Mouse (Mus musculus) G1E (cell line): ENCODE results near the gene Zbtb32. TPM values are rescaled to one million over a fixed set of nuclear protein-coding genes. Genes with fewer than 3 reads are reported as not detected.

ENCODE experiments used
- ATAC-seq: 2 replicates; pipeline ENCODE4 v1.8.0; 2016; ENCODE audit warnings: mild to moderate bottlenecking; ENCODE audit not compliant: insufficient number of reproducible peaks, poor library complexity, low FRiP score, severe bottlenecking; ENCODE audit errors: extremely low read depth
- DNase-seq: peaks from one replicate; pipeline ENCODE4 v3.0.0; 2012; ENCODE audit warnings: low spot score
- H3K27me3 ChIP-seq: 2 replicates; pipeline ENCODE4 v1.6.1; 2012; ENCODE audit warnings: mild to moderate bottlenecking, low read length, inconsistent platforms; ENCODE audit not compliant: insufficient read depth
- H3K36me3 ChIP-seq: replicated peaks from 2 replicates; pipeline ENCODE3; 2012; ENCODE audit warnings: mild to moderate bottlenecking, inconsistent platforms
- H3K4me1 ChIP-seq: 2 replicates; pipeline ENCODE4 v1.6.1; 2012; ENCODE audit warnings: low read depth, low read length, inconsistent platforms, mixed read lengths; ENCODE audit not compliant: insufficient read depth
- H3K4me3 ChIP-seq: 2 replicates; pipeline ENCODE4 v1.5.1; 2012; ENCODE audit warnings: low read depth, mild to moderate bottlenecking, inconsistent platforms, low read length, moderate library complexity, mixed read lengths
- H3K9me3 ChIP-seq: replicated peaks from 2 replicates; pipeline ENCODE4 v1.6.1; 2012; ENCODE audit warnings: inconsistent platforms
- CTCF ChIP-seq: IDR thresholded peaks from 2 replicates; pipeline ENCODE4 v1.5.1; 2012; ENCODE audit warnings: low read depth, low read length, inconsistent platforms, mixed read lengths
- GATA1 ChIP-seq: IDR thresholded peaks from 2 replicates; pipeline ENCODE4 v1.6.1; 2012; ENCODE audit warnings: borderline replicate concordance, low read length, inconsistent platforms, mixed read lengths
- GATA2 ChIP-seq: IDR thresholded peaks from 2 replicates; pipeline ENCODE4 v1.6.1; 2012; ENCODE audit warnings: low read depth, low read length, inconsistent platforms, borderline replicate concordance
- POLR2AphosphoS5 ChIP-seq: IDR thresholded peaks from 2 replicates; pipeline ENCODE4 v1.6.1; 2012; ENCODE audit warnings: low read depth, low read length, inconsistent platforms; ENCODE audit not compliant: insufficient replicate concordance
- TAL1 ChIP-seq: conservative IDR thresholded peaks from 2 replicates; pipeline ENCODE4 v1.6.1; 2012; ENCODE audit warnings: low read depth, low read length, inconsistent platforms, mixed read lengths
- polyA plus RNA-seq: library from polyadenylated mRNA; stranded (reverse); fragments of >175 nt; gene quantifications from 2 replicates; pipeline ENCODE4 v1.2.3, GENCODE M21; 2012
- total RNA-seq, 2 experiments: library from RNA; stranded (forward) in 1 of 2; stranded (reverse) in 1 of 2; fragments of 200-1000 nt in 1 of 2; fragments of >200 nt in 1 of 2; fragmentation: Nextera tagmentation in 1 of 2; gene quantifications; 2 replicates each; pipeline ENCODE4 v1.2.3; 2014 to 2017

Zbtb32 gene
- total and polyA plus RNA-seq, 3 experiments = 0.05 to 0.30 TPM; not detected in 1

DNA sequence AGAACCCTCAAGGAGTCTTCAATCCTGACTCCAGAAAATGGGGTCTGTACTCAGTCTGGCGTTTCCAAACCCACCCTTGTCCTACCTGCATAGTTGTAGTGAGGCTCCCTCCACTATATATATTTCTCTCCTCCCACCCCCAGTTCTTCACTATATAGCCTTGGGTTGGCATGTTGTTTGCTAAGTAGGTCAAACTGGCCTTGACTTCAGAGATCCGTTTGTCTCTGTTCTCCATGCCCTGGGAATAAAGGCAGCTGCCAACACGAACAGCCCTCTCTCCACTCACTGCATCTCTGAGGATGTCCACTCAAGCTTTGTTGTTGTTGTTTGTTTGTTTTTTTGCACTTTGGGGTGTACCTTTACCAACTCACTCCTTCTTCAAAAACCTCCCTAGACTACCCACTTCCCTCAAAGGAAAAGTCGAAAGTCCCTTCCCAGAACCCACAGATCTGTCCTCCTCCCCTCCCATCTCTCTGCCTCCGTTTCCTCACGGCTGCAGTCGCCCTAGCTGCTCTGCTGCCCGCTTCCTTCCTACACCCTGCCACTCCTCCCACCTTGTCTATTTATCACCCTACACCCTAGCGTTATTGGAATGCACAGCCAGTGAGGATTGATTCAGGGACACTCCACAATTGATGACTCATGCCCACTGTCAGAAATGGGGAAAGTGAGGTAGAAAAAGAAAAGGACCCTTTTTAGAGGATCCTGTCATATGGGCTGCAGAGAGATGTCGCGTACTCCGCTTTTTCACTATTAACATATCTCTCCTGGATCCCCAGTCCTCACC, 39.9 kb downstream of the Zbtb32 start:
- H3K27me3 ChIP-seq = no peaks in the 10 kb centered on the region
- peaks cover 38% of the 10 kb centered on the region for H3K4me1 ChIP-seq
- peak; percentile 32 for DNase-seq
- ATAC-seq = no peak
- TF ChIP-seq POLR2AphosphoS5 (no peak), CTCF (no peak), TAL1 (no peak), GATA1 (no peak), GATA2 (no peak)
- H3K4me3 ChIP-seq = peak overlapping the region; percentile 76
- H3K9me3 ChIP-seq = no peaks in the 10 kb centered on the region
- H3K36me3 ChIP-seq = peaks cover 57% of the 10 kb centered on the region

DNA sequence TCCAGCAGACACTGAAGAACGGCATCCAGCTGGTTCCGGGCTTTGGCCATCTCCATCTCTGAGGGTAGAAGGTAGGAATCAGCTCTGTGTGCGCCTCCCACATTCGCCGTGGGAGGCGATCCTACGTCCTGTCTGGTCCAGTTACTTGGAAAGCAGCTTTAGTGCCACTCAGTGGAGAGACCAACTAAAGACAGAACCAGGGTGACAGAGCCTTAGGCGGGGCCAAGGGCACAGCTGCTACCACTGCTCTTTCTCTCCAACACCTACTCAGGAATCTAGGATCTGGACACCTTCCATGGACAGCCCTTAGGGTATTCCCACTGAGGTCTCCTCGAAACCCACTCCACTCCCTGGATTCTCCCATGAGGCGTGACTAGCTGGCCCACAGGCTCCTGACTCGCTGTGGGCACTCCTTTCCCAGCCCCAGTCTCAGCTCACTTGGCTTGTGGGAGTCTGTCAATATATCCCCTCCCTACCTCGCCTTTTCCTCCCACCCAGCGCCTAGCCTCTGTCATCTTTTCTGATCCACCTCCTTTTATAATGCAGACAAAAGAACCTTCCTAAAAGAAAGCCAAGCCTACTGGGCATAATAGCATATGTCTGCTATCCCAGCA, 40.7 kb downstream of the Zbtb32 start:
- H3K4me1 ChIP-seq = peaks cover 43% of the 10 kb centered on the region
- no peaks in the 10 kb centered on the region for H3K9me3 ChIP-seq
- no peak for TF ChIP-seq GATA2
- TF ChIP-seq GATA1 = no peak
- TF ChIP-seq CTCF = no peak
- no peak for TF ChIP-seq TAL1
- no peak for TF ChIP-seq POLR2AphosphoS5

DNA sequence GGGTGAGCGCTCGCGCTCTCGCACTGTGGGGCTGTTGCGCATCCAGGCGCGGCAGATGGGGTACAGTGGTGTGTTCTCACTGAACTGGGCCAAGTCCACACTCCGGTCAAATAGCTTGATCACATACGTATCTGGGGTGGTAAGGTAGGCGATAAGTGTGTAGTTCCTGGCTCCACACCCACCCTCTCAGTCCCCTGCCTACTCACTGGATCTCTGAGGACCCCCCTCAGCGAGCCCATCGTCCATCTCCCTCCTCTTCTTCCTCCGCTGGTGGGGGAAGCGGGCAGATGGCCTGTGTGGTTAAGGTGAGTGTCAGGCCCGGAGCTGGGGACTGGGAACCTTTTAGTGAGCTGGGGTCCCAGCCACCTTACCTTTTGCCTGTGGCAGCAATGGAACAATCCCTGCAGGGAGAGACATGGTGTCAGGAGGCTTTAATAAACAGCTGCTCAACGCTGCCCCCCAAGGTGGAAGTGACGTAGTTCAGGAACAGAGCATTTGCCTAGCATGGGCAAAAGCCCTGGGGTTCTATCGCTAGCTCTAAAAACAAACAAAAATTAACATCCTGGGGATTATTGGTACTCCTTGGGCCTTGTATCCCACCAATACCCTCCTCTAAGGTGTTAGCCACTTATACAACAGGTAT, 41.7 kb downstream of the Zbtb32 start:
- no peak for ATAC-seq
- H3K4me1 ChIP-seq = peaks cover 48% of the 10 kb centered on the region
- no peak for DNase-seq
- H3K27me3 ChIP-seq = no peaks in the 10 kb centered on the region
- peaks cover 59% of the 10 kb centered on the region for H3K36me3 ChIP-seq
- TF ChIP-seq POLR2AphosphoS5 (no peak), GATA2 (no peak), CTCF (no peak), GATA1 (no peak), TAL1 (no peak)
- H3K9me3 ChIP-seq = no peaks in the 10 kb centered on the region
- H3K4me3 ChIP-seq = no peak overlapping the region

More for the DNA sequence above, 40.7 kb downstream of the Zbtb32 start:
- Histone ChIP-seq H3K4me3 (peak overlapping the region; percentile 51; the same call in 1 of the 2 replicates), H3K36me3 (peaks cover 59% of the 10 kb centered on the region), H3K27me3 (no peaks in the 10 kb centered on the region)
- no peak for DNase-seq
- ATAC-seq = no peak

DNA sequence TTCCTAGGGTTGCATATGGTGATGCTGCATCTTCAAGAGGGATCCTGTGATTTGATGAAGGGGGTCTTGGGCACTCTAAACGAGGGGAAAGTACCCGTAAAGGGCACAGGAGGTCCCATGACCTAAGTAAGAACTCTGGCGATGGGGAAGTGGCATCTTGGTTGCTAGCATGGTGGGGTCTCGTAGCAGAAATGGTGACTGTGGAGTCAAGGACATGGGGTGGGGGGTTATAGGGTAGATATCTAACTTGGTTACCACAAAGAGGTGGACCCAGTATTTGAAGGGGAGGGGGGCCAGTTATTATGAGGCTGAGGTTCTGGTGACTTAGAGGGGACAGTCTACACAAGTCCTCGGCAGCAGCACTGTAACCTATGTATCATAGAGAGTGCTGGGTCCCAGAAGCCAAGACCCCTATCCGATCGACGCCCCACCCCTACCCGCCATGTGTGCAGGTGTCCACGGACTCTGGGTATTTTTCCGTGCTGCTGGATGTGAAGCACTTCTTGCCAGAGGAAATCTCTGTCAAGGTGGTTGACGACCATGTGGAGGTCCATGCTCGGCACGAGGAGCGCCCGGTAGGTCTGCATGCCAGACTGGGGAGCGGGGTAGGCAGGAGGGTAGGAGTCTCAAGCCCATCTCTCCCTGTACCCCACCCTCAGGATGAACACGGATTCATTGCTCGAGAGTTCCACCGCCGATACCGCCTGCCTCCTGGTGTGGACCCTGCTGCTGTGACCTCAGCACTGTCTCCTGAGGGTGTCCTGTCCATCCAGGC, 44.7 kb downstream of the Zbtb32 start:
- Histone ChIP-seq H3K27me3 (no peaks in the 10 kb centered on the region), H3K4me3 (no peak overlapping the region; the same call in 1 of the 2 replicates), H3K9me3 (no peaks in the 10 kb centered on the region), H3K4me1 (peaks cover 50% of the 10 kb centered on the region), H3K36me3 (peaks cover 65% of the 10 kb centered on the region)
- DNase-seq (no peak), ATAC-seq (no peak)
- TF ChIP-seq CTCF (no peak), GATA1 (no peak), GATA2 (no peak), TAL1 (no peak), POLR2AphosphoS5 (no peak)

DNA sequence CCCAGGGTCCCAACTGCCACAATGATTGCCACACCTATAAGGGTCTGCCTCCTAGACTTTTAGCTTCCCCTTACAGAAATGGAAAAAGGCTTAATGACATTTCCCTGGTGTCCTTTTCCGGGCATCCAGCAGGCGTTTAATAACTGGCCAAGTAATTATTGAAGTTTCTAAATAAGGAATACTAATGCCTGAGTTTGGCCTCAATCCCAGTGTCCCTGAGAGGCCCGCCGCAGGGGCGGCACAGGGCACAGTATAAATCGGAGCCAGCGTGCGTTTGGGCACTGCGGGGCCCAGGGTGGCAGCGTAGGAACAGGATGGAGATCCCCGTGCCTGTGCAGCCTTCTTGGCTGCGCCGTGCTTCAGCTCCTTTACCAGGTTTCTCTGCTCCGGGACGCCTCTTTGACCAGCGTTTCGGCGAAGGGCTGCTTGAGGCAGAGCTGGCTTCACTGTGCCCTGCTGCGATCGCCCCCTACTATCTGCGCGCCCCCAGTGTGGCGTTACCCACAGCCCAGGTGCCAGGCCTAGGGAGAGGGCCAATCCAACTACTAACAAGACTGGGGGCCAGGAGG, 45.6 kb downstream of the Zbtb32 start:
- TF ChIP-seq TAL1 (no peak), CTCF (no peak), GATA2 (no peak), POLR2AphosphoS5 (no peak), GATA1 (no peak)
- DNase-seq (no peak), ATAC-seq (no peak)
- Histone ChIP-seq H3K36me3 (peaks cover 72% of the 10 kb centered on the region), H3K4me1 (peaks cover 41% of the 10 kb centered on the region), H3K9me3 (no peaks in the 10 kb centered on the region), H3K4me3 (peak overlapping the region; percentile 78), H3K27me3 (no peaks in the 10 kb centered on the region)
